35 mouse cellular contexts compared by ENCODE assay signal in the genomic region with DNA sequence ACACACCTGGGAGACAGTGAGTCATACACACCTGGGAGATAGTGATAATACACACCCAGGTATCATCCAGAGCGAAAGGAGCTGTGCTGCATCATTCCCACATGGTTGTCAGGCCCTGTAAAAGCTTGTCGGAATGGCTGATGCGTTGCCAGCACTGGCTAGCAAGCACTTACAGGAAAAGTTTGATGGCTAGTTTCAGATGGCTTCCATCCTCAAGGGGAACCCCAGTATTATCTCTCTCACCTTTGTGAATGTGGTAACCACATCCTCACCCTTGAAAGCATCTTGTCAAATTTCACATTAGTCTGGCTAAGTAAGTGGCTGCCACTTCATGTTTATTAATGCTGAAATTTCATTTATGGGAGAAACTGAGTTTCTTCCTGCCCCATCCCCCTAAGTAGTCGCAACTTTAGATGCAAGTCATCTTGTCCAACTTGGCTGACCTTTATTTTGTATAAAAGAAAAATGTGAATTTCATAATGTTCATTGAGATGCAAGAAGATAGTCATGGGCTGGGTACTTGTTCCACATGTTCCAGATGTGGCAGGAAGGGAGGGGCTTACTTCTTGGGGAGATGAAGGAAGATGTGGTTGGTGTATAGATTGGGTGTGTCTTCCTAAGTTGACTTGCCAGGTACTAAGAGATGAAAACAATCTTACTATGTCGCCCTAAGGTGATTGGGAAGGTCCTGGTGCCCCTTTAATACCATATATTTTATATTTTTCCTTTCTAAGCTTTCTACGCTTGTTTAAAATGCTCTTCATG. TPM values are rescaled to one million over a fixed set of nuclear protein-coding genes. Genes with fewer than 3 reads are reported as not detected.
A peak's percentile ranks its signal among the peaks of the same experiment; 100 is the strongest.
DNase-seq lines count a peak whose midpoint lies in the region; ATAC-seq lines count a peak whose summit lies in the region.
"Had no signal": no experiment of that assay in that cellular context is flagged by ENCODE, and none has a peak within 500 bp of the region (broad histone marks: within the 10 kb centered on the region; RNA-seq: fewer than 3 reads in every experiment).

No protein-coding gene starts in this region.

- H3K9me3 ChIP-seq in forebrain, embryonic 11.5 days (ENCODE audit: control insufficient read depth, low read length): no peaks in the 10 kb centered on the region
- no peaks in the 10 kb centered on the region for H3K9me3 ChIP-seq in forebrain, embryonic 13.5 days (replicated peaks)
- H3K9me3 ChIP-seq in liver, embryonic 11.5 days (ENCODE audit: control insufficient read depth, low read length): no peaks in the 10 kb centered on the region
- H3K9me3 ChIP-seq in liver, embryonic 12.5 days (replicated peaks): no peaks in the 10 kb centered on the region
- H3K9me3 ChIP-seq: embryonic facial prominence, embryonic 12.5 days; hindbrain, embryonic 13.5 days; megakaryocyte, embryonic 14.5 days; midbrain, embryonic 12.5 days had no signal

- no peak overlapping the region for H3K9ac ChIP-seq in forebrain, embryonic 11.5 days (ENCODE audit: low read length)
- H3K9ac ChIP-seq in forebrain, embryonic 13.5 days: no peak overlapping the region
- no peak overlapping the region for H3K9ac ChIP-seq in liver, embryonic 11.5 days (ENCODE audit: low read depth, low read length)
- H3K9ac ChIP-seq in liver, embryonic 12.5 days: no peak overlapping the region
- H3K9ac ChIP-seq: embryonic facial prominence, embryonic 12.5 days; hindbrain, embryonic 13.5 days; midbrain, embryonic 12.5 days had no signal

- H3K36me3 ChIP-seq in forebrain, embryonic 11.5 days (ENCODE audit: control insufficient read depth, insufficient read depth, low read length): no peaks in the 10 kb centered on the region
- H3K36me3 ChIP-seq in forebrain, embryonic 13.5 days (ENCODE audit: poor library complexity, severe bottlenecking): no peaks in the 10 kb centered on the region
- H3K36me3 ChIP-seq in liver, embryonic 11.5 days (ENCODE audit: control insufficient read depth, insufficient read depth, low read length): no peaks in the 10 kb centered on the region
- H3K36me3 ChIP-seq in liver, embryonic 12.5 days: no peaks in the 10 kb centered on the region
- H3K36me3 ChIP-seq: embryonic facial prominence, embryonic 12.5 days; hindbrain, embryonic 13.5 days; midbrain, embryonic 12.5 days had no signal

- peak; percentile 32 for DNase-seq in forebrain, embryonic 11.5 days (ENCODE audit: low spot score)
- peak; percentile 20 for DNase-seq in liver, embryonic 11.5 days (ENCODE audit: low spot score)
- peak; percentile 53 to 75 for DNase-seq in natural killer cell, adult 2 months (ENCODE audit: low spot score in 2 of 2)
- no peak for DNase-seq in right cerebral cortex, postnatal 14 days
- no peak for DNase-seq in left cerebral cortex, adult 11 months (ENCODE audit: low spot score)
- DNase-seq: adrenal gland, adult 2 months; adrenal gland, postnatal 36 days; cerebellum, adult 8-10 months; embryo, embryonic 11 days; gastrocnemius, adult 2 months; heart, postnatal 4 days; kidney, adult 2 months; kidney, postnatal 36 days; left cerebral cortex, postnatal 4 days; lung, postnatal 36 days; thymus, postnatal 14 days had no signal

- no peak overlapping the region for H3K4me2 ChIP-seq in forebrain, embryonic 11.5 days (ENCODE audit: low read depth, low read length, severe bottlenecking)
- H3K4me2 ChIP-seq in forebrain, embryonic 13.5 days: no peak overlapping the region
- no peak overlapping the region for H3K4me2 ChIP-seq in liver, embryonic 11.5 days
- H3K4me2 ChIP-seq in liver, embryonic 12.5 days: no peak overlapping the region
- H3K4me2 ChIP-seq: embryonic facial prominence, embryonic 12.5 days; hindbrain, embryonic 13.5 days; midbrain, embryonic 12.5 days had no signal

- no peak overlapping the region for H3K4me3 ChIP-seq in forebrain, embryonic 11.5 days (ENCODE audit: low read depth, low read length)
- no peak overlapping the region for H3K4me3 ChIP-seq in forebrain, embryonic 13.5 days
- no peak overlapping the region for H3K4me3 ChIP-seq in liver, embryonic 11.5 days (ENCODE audit: low read depth, low read length)
- H3K4me3 ChIP-seq in liver, embryonic 12.5 days: no peak overlapping the region
- H3K4me3 ChIP-seq: embryonic facial prominence, embryonic 12.5 days; gastrocnemius, adult 2 months; hindbrain, embryonic 13.5 days; megakaryocyte, embryonic 14.5 days; midbrain, embryonic 12.5 days; myocyte had no signal

- no peaks in the 10 kb centered on the region for H3K4me1 ChIP-seq in forebrain, embryonic 11.5 days (replicated peaks; ENCODE audit: control insufficient read depth, insufficient read depth, low read length)
- H3K4me1 ChIP-seq in forebrain, embryonic 13.5 days: no peaks in the 10 kb centered on the region
- no peaks in the 10 kb centered on the region for H3K4me1 ChIP-seq in liver, embryonic 11.5 days (replicated peaks; ENCODE audit: control insufficient read depth, insufficient read depth, low read length)
- no peaks in the 10 kb centered on the region for H3K4me1 ChIP-seq in liver, embryonic 12.5 days
- H3K4me1 ChIP-seq: embryonic facial prominence, embryonic 12.5 days; hindbrain, embryonic 13.5 days; midbrain, embryonic 12.5 days had no signal

- ATAC-seq in forebrain, embryonic 11.5 days (replicated peaks; ENCODE audit: low FRiP score): no peak
- ATAC-seq in forebrain, embryonic 13.5 days: no peak
- ATAC-seq in liver, embryonic 11.5 days (replicated peaks; ENCODE audit: low FRiP score): no peak
- ATAC-seq in liver, embryonic 12.5 days: no peak
- ATAC-seq in activated CD4-positive, CD25-positive, alpha-beta regulatory T cell, adult 4 months: peak; percentile 88
- ATAC-seq: forebrain, embryonic 16.5 days had no signal

- H3K27ac ChIP-seq in forebrain, embryonic 11.5 days (ENCODE audit: low read depth, low read length): no peak overlapping the region
- no peak overlapping the region for H3K27ac ChIP-seq in forebrain, embryonic 13.5 days
- H3K27ac ChIP-seq in liver, embryonic 11.5 days (ENCODE audit: low read depth, low read length): no peak overlapping the region
- no peak overlapping the region for H3K27ac ChIP-seq in liver, embryonic 12.5 days
- H3K27ac ChIP-seq: embryonic facial prominence, embryonic 12.5 days; gastrocnemius, adult 2 months; hindbrain, embryonic 13.5 days; midbrain, embryonic 12.5 days had no signal

- 81% methylated on average over 6 of the region's 6 CpGs for WGBS in forebrain, embryonic 11.5 days
- 83% methylated on average over 6 of the region's 6 CpGs for WGBS in forebrain, embryonic 13.5 days
- 81% methylated on average over 6 of the region's 6 CpGs for WGBS in liver, embryonic 11.5 days
- 70% methylated on average over 6 of the region's 6 CpGs for WGBS in liver, embryonic 12.5 days (ENCODE audit: insufficient replicate concordance)

- H3K27me3 ChIP-seq in forebrain, embryonic 11.5 days (ENCODE audit: control insufficient read depth, insufficient read depth, low read length): no peaks in the 10 kb centered on the region
- H3K27me3 ChIP-seq in forebrain, embryonic 13.5 days: no peaks in the 10 kb centered on the region
- no peaks in the 10 kb centered on the region for H3K27me3 ChIP-seq in liver, embryonic 11.5 days (replicated peaks; ENCODE audit: control insufficient read depth, insufficient read depth, low read length)
- H3K27me3 ChIP-seq in liver, embryonic 12.5 days (replicated peaks): no peaks in the 10 kb centered on the region
- H3K27me3 ChIP-seq: embryonic facial prominence, embryonic 12.5 days; hindbrain, embryonic 13.5 days; midbrain, embryonic 12.5 days had no signal

RNA-seq across cellular contexts. Expression of a gene that starts 9.4 kb away (rescaled TPM):
- polyA plus RNA-seq in forebrain, embryonic 11.5 days (2014; fragmentation: Nextera tagmentation; extraction: Ambion mirVana): not detected in 2 replicates
- polyA plus RNA-seq in forebrain, embryonic 13.5 days (2015; fragmentation: Nextera tagmentation; extraction: Ambion mirVana): 0.04 TPM in 1 of 2 replicates, not detected in the other
- 0.12 and 0.18 TPM in 2 replicates for polyA plus RNA-seq in liver, embryonic 11.5 days (2014; fragmentation: Nextera tagmentation; extraction: Ambion mirVana)
- 0.17 and 0.19 TPM in 2 replicates for polyA plus RNA-seq in liver, embryonic 12.5 days (2016; fragmentation: Nextera tagmentation; extraction: Ambion mirVana)
- polyA plus RNA-seq in activated CD4-positive, CD25-positive, alpha-beta regulatory T cell, adult 4 months (2017; shearing (Covaris generic)): not detected
- polyA plus RNA-seq: C2C12; embryonic facial prominence, embryonic 12.5 days; forebrain, embryonic 16.5 days; hindbrain, embryonic 13.5 days; midbrain, postnatal 0 days; myocyte had no signal

RNA-seq across cellular contexts. Expression of a gene that starts 34.3 kb away (rescaled TPM):
- not detected in 2 replicates for polyA plus RNA-seq in forebrain, embryonic 11.5 days (2014; fragmentation: Nextera tagmentation; extraction: Ambion mirVana)
- polyA plus RNA-seq in forebrain, embryonic 13.5 days (2015; fragmentation: Nextera tagmentation; extraction: Ambion mirVana): not detected in 2 replicates
- not detected in 2 replicates for polyA plus RNA-seq in liver, embryonic 11.5 days (2014; fragmentation: Nextera tagmentation; extraction: Ambion mirVana)
- polyA plus RNA-seq in liver, embryonic 12.5 days (2016; fragmentation: Nextera tagmentation; extraction: Ambion mirVana): 0.08 TPM in 1 of 2 replicates, not detected in the other
- polyA plus RNA-seq in activated CD4-positive, CD25-positive, alpha-beta regulatory T cell, adult 4 months (2017; shearing (Covaris generic)): under 1 TPM in 1 of 2 experiments, not detected in 1; 0.40 TPM
- polyA plus RNA-seq: brain, embryonic 14.5 days; C2C12; embryonic facial prominence, embryonic 12.5 days; forebrain, embryonic 16.5 days; hindbrain, embryonic 13.5 days; kidney, embryonic 16.5 days; limb, embryonic 14.5 days; midbrain, embryonic 12.5 days; midbrain, postnatal 0 days; neural tube, embryonic 14.5 days; stomach, embryonic 16.5 days had no signal

RNA-seq across cellular contexts. Expression of a gene that starts 57.4 kb away (rescaled TPM):
- polyA plus RNA-seq in forebrain, embryonic 11.5 days (2014; fragmentation: Nextera tagmentation; extraction: Ambion mirVana): not detected in 2 replicates
- not detected in 2 replicates for polyA plus RNA-seq in forebrain, embryonic 13.5 days (2015; fragmentation: Nextera tagmentation; extraction: Ambion mirVana)
- polyA plus RNA-seq in liver, embryonic 11.5 days (2014; fragmentation: Nextera tagmentation; extraction: Ambion mirVana): not detected in 2 replicates
- not detected in 2 replicates for polyA plus RNA-seq in liver, embryonic 12.5 days (2016; fragmentation: Nextera tagmentation; extraction: Ambion mirVana)
- polyA plus RNA-seq in activated CD4-positive, CD25-positive, alpha-beta regulatory T cell, adult 4 months (2017; shearing (Covaris generic)): under 1 TPM in 1 of 2 experiments, not detected in 1; 0.08 TPM
- polyA plus RNA-seq: adrenal gland, adult 2 months; brain, embryonic 14.5 days; C2C12; embryonic facial prominence, embryonic 12.5 days; forebrain, embryonic 16.5 days; gonadal fat pad, adult 2 months; heart, embryonic 16.5 days; hindbrain, embryonic 13.5 days; kidney, adult 2 months; kidney, embryonic 16.5 days; lung, embryonic 16.5 days; midbrain, embryonic 12.5 days; midbrain, postnatal 0 days; myocyte; neural tube, embryonic 14.5 days had no signal

RNA-seq across cellular contexts. Expression of a gene that starts 57.5 kb away (rescaled TPM):
- polyA plus RNA-seq in forebrain, embryonic 11.5 days (2014; fragmentation: Nextera tagmentation; extraction: Ambion mirVana): 0.40 and 0.57 TPM in 2 replicates
- 0.36 and 0.40 TPM in 2 replicates for polyA plus RNA-seq in forebrain, embryonic 13.5 days (2015; fragmentation: Nextera tagmentation; extraction: Ambion mirVana)
- 1.8 and 1.9 TPM in 2 replicates for polyA plus RNA-seq in liver, embryonic 11.5 days (2014; fragmentation: Nextera tagmentation; extraction: Ambion mirVana)
- 2.1 and 2.2 TPM in 2 replicates for polyA plus RNA-seq in liver, embryonic 12.5 days (2016; fragmentation: Nextera tagmentation; extraction: Ambion mirVana)
- under 1 TPM; 0.66 to 0.94 TPM for polyA plus RNA-seq in activated CD4-positive, CD25-positive, alpha-beta regulatory T cell, adult 4 months (2017; shearing (Covaris generic))
- polyA plus RNA-seq: C2C12 had no signal

Comparison
In these comparisons a context has a peak if more than half of its experiments do, and no peak if none do; other contexts are left out.
1. DNase-seq: peak in forebrain, embryonic 11.5 days (single experiment), liver, embryonic 11.5 days (single experiment) and natural killer cell, adult 2 months (2 of 2); none in right cerebral cortex, postnatal 14 days (single experiment) and left cerebral cortex, adult 11 months (single experiment).